Mouse (Mus musculus) neural tube, embryonic 14.5 days (tissue): ENCODE data around the gene Hoxc5. TPM values are rescaled to one million over a fixed set of nuclear protein-coding genes. Genes with fewer than 3 reads are reported as not detected.
A peak's percentile ranks its signal among the peaks of the same experiment; 100 is the strongest.

ENCODE experiments used
- ATAC-seq: fragments of 200-750 bp; cut with Nextera tagmentation; 2 replicates; pipeline ENCODE4 v1.8.0; 2017; ENCODE audit warnings: low read depth, mild to moderate bottlenecking, moderate TSS enrichment, moderate library complexity
- H3K27ac ChIP-seq: fragments of 300-500 bp; sonication (generic); 2 replicates; pipeline ENCODE4 v1.5.1; 2014; ENCODE audit warnings: low read depth, mild to moderate bottlenecking, control low read depth, low read length, moderate library complexity, mixed read lengths
- H3K27me3 ChIP-seq: fragments of 300-500 bp; sonication (generic); 2 replicates; pipeline ENCODE4 v1.6.1; 2014; ENCODE audit warnings: low read length; ENCODE audit not compliant: control insufficient read depth, insufficient read depth
- H3K36me3 ChIP-seq: fragments of 300-500 bp; sonication (generic); 2 replicates; pipeline ENCODE4 v1.6.1; 2014; ENCODE audit warnings: low read length, mixed read lengths; ENCODE audit not compliant: control insufficient read depth, insufficient read depth
- H3K4me1 ChIP-seq: fragments of 300-500 bp; sonication (generic); 2 replicates; pipeline ENCODE4 v1.6.1; 2014; ENCODE audit warnings: low read length; ENCODE audit not compliant: control insufficient read depth, insufficient read depth
- H3K4me2 ChIP-seq: fragments of 300-500 bp; sonication (generic); 2 replicates; pipeline ENCODE4 v1.6.1; 2014; ENCODE audit warnings: mild to moderate bottlenecking, low read depth, low read length, control low read depth
- H3K4me3 ChIP-seq: fragments of 300-500 bp; sonication (generic); 2 replicates; pipeline ENCODE4 v1.5.1; 2014; ENCODE audit warnings: low read depth, low read length, control low read depth, mixed read lengths
- H3K9ac ChIP-seq: fragments of 300-500 bp; sonication (generic); replicated peaks from 2 replicates; pipeline ENCODE4 v1.6.1; 2014; ENCODE audit warnings: low read depth, mild to moderate bottlenecking, control low read depth, low read length, mixed read lengths
- H3K9me3 ChIP-seq: fragments of 300-500 bp; sonication (generic); 2 replicates; pipeline ENCODE4 v1.6.1; 2016; ENCODE audit warnings: low read length; ENCODE audit not compliant: control insufficient read depth
- WGBS: fragments of 180-500 bp; shearing (Covaris S2); extraction: QIAGEN DNeasy Blood & Tissue Kit; methylation state at CpG from one replicate; pipeline ENCODE4 v1.1.7; 2014; 5-methylcytosine and 5-hydroxymethylcytosine counted together
- polyA plus RNA-seq: library from polyadenylated mRNA; unstranded; fragments of >200 nt; fragmentation: Nextera tagmentation; extraction: Ambion mirVana; gene quantifications from 2 replicates; pipeline ENCODE4 v1.2.1, GENCODE M21; 2014

The Hoxc5 gene
- polyA plus RNA-seq, 1 experiment from 2014 or later: 3.6 TPM

DNA sequence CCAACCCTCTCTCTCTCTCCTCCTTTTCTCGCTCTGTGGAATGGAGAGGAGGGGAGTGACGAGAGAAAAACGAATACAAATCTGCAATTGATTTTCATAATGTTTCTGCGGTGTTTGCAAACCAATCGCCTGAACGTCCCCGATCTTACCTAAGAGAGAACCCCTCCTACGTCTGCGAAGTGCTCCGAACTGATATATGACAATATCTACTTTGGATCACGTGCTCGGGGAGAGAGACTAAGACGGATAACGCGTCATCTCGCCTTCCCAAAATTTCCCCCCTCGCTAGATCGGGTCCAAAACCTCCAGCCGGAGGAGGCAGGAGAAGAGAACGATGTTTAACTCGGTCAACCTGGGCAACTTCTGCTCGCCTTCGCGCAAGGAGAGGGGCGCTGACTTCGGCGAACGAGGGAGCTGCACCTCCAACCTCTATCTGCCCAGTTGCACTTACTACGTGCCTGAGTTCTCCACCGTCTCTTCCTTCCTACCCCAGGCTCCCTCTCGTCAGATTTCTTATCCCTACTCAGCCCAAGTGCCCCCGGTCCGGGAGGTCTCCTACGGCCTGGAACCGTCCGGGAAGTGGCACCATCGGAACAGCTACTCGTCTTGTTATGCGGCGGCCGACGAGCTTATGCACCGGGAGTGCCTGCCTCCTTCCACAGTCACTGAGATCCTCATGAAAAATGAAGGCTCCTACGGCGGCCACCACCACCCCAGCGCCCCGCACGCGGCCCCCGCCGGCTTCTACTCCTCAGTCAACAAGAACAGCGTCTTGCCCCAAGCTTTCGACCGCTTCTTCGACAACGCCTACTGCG lies 12.8 kb upstream of the Hoxc5 start, which contains the start of gene Hoxc11:
Gene Hoxc11, plus strand, starts transcription at position 236 of the 815 bp plus-strand sequence.
- peak within 1 kb of the TSS; percentile 69 for H3K9ac ChIP-seq
- H3K4me2 ChIP-seq: peak within 1 kb of the TSS; percentile 46; the same call in 1 of the 2 replicates
- H3K27ac ChIP-seq: peak within 1 kb of the TSS; percentile 84
- WGBS: under 1% methylated on average over 57 of the region's 57 CpGs
- H3K9me3 ChIP-seq: no peaks in the 10 kb centered on the region
- ATAC-seq: peak; percentile 35
- no peaks in the 10 kb centered on the region for H3K4me1 ChIP-seq
- H3K4me3 ChIP-seq: peak within 1 kb of the TSS; percentile 35
- H3K36me3 ChIP-seq: no peaks in the 10 kb centered on the region
- H3K27me3 ChIP-seq: peaks cover 33% of the 10 kb centered on the region

GRCm38 (mm10) chr15:102955007-102955382 lies 12.2 kb upstream of the Hoxc5 start:
- H3K27ac ChIP-seq: peak overlapping the region; percentile 84
- H3K27me3 ChIP-seq: peaks cover 33% of the 10 kb centered on the region
- ATAC-seq: no peak; the same call in 1 of the 2 replicates
- H3K4me2 ChIP-seq: peak overlapping the region; percentile 46; the same call in 1 of the 2 replicates
- 0% methylated on average over 27 of the region's 28 CpGs for WGBS
- no peaks in the 10 kb centered on the region for H3K36me3 ChIP-seq
- H3K9me3 ChIP-seq: no peaks in the 10 kb centered on the region
- H3K4me3 ChIP-seq: peak overlapping the region; percentile 35
- H3K4me1 ChIP-seq: no peaks in the 10 kb centered on the region
- peak overlapping the region; percentile 69 for H3K9ac ChIP-seq

GRCm38 (mm10) chr15:102955833-102956640 lies 11.2 kb upstream of the Hoxc5 start:
- H3K4me2 ChIP-seq: peak overlapping the region; percentile 46
- H3K9ac ChIP-seq: peak overlapping the region; percentile 69
- no peaks in the 10 kb centered on the region for H3K9me3 ChIP-seq
- H3K36me3 ChIP-seq: no peaks in the 10 kb centered on the region
- 2% methylated on average over 40 of the region's 40 CpGs for WGBS
- H3K4me1 ChIP-seq: no peaks in the 10 kb centered on the region
- H3K4me3 ChIP-seq: peak overlapping the region; percentile 35
- peak overlapping the region; percentile 76 for H3K27ac ChIP-seq
- ATAC-seq: no peak
- H3K27me3 ChIP-seq: peaks cover 37% of the 10 kb centered on the region

- no peaks in the 10 kb centered on the region for H3K4me1 ChIP-seq
- peak overlapping the region; percentile 46 for H3K4me2 ChIP-seq
- H3K27me3 ChIP-seq: peaks cover 37% of the 10 kb centered on the region
- H3K27ac ChIP-seq: peak overlapping the region; percentile 76
- no peak for ATAC-seq
- no peaks in the 10 kb centered on the region for H3K36me3 ChIP-seq
- peak overlapping the region; percentile 69; the same call in 1 of the 2 replicates for H3K9ac ChIP-seq
- WGBS: 5% methylated on average over 12 of the region's 12 CpGs
- H3K9me3 ChIP-seq: no peaks in the 10 kb centered on the region
- H3K4me3 ChIP-seq: peak overlapping the region; percentile 35
These were observed 10.3 kb upstream of the Hoxc5 start for GRCm38 (mm10) chr15:102956906-102957305.

DNA sequence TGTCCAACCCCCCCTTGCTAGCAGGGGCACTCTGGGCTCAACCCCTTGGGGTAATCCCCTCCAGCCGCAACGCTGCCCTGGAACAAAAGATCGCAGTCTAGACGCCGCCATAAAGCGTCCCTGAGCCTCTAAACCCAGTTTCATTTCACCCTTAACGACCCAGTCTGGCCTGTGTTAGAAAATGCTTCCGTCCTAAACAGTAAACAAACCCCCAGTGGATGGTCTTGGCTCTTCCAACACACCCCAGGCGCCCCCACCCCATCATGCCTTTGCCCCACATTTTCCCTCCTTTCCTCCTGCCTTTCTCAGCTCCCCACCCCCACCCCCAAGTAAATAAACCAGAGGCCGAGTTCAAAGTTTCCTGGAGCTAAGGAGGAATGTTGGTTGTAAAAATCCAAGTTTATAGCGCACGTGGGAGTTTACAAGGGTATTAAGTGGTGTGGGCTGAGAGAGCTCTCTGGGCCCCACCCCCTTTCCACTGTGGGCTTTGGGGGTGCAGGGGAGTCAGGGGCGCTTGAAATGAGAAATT lies 7.5 kb upstream of the Hoxc5 start:
- peak; percentile 35; the same call in 1 of the 2 replicates for ATAC-seq
- Histone ChIP-seq H3K36me3 (no peaks in the 10 kb centered on the region), H3K4me1 (no peaks in the 10 kb centered on the region), H3K9ac (peak overlapping the region; percentile 34; the same call in 1 of the 2 replicates), H3K27me3 (peaks cover 26% of the 10 kb centered on the region), H3K4me3 (no peak overlapping the region; the same call in 1 of the 2 replicates), H3K4me2 (peak overlapping the region; percentile 43), H3K27ac (peak overlapping the region; percentile 44; the same call in 1 of the 2 replicates), H3K9me3 (no peaks in the 10 kb centered on the region)
- WGBS: 1% methylated on average over 13 of the region's 13 CpGs

DNA sequence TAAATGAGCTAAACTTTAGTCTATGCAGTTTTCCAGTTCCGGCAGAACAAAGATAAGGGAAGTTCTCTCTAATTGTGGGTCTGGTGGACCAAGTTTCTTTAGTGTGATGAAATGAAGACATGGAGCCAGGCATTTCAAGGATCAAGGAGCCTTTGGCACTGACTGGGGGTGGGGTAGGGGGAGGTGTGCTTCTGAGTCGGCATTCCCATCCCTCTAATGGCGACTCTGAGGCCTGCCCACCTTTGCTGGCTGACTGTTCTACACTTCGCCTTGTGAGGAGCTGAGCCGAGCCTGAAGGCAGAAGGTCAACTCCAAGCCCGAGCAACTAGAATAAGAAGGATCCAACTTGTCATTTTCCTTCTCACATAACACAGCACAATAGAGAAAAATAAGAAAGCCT lies 5.5 kb upstream of the Hoxc5 start:
- ATAC-seq: no peak
- no peaks in the 10 kb centered on the region for H3K36me3 ChIP-seq
- H3K4me1 ChIP-seq: no peaks in the 10 kb centered on the region
- H3K9me3 ChIP-seq: no peaks in the 10 kb centered on the region
- 3% methylated on average over 6 of the region's 6 CpGs for WGBS
- no peak overlapping the region for H3K4me3 ChIP-seq
- peak overlapping the region; percentile 35 for H3K4me2 ChIP-seq
- H3K27ac ChIP-seq: peak overlapping the region; percentile 57
- peaks cover 35% of the 10 kb centered on the region for H3K27me3 ChIP-seq
- no peak overlapping the region; the same call in 1 of the 2 replicates for H3K9ac ChIP-seq

DNA sequence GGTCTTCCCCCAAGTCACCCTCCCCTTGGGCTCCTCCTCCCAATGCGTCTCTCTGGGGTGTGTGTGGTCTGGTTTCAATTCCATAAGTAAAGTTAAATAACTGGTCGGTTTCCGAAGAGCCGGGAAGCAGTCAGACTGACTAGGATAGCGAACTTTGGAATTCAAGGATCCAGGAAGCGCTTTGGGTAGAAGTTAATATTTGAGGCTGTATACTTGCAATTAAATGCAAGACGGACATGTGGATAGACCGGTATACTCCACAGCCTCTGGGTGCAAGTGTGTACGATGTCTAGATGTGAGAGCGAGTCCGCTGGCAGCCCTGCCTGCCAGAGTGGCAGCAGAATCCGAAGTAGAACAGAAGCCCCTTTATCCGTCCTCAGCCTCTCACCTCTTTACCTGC lies 4.8 kb upstream of the Hoxc5 start:
- Histone ChIP-seq H3K27me3 (peaks cover 30% of the 10 kb centered on the region), H3K4me1 (no peaks in the 10 kb centered on the region), H3K4me2 (peak overlapping the region; percentile 94), H3K4me3 (peak overlapping the region; percentile 87), H3K9me3 (no peaks in the 10 kb centered on the region), H3K9ac (peak overlapping the region; percentile 12; the same call in 1 of the 2 replicates), H3K36me3 (no peaks in the 10 kb centered on the region), H3K27ac (0 out of 2 replicates have a peak overlapping the region, but pooled peaks have one; percentile 4)
- WGBS: 3% methylated on average over 13 of the region's 13 CpGs
- no peak for ATAC-seq

- no peak for ATAC-seq
- 7% methylated on average over 8 of the region's 8 CpGs for WGBS
- H3K9ac ChIP-seq: peak overlapping the region; percentile 37
- H3K27ac ChIP-seq: peak overlapping the region; percentile 56; the same call in 1 of the 2 replicates
- H3K9me3 ChIP-seq: no peaks in the 10 kb centered on the region
- H3K36me3 ChIP-seq: no peaks in the 10 kb centered on the region
- peaks cover 27% of the 10 kb centered on the region for H3K27me3 ChIP-seq
- peak overlapping the region; percentile 87 for H3K4me3 ChIP-seq
- H3K4me1 ChIP-seq: no peaks in the 10 kb centered on the region
- peak overlapping the region; percentile 94 for H3K4me2 ChIP-seq
These were observed 4.0 kb upstream of the Hoxc5 start for GRCm38 (mm10) chr15:102963259-102963658.
